Mouse (Mus musculus) layer of hippocampus, adult 18-20 months (tissue): ENCODE results near the gene Gm44579. TPM values are rescaled to one million over a fixed set of nuclear protein-coding genes. Genes with fewer than 3 reads are reported as not detected.

ENCODE experiments used
- DNase-seq, 2 experiments: peaks; one replicate each; pipeline ENCODE4 v3.0.0; 2022; ENCODE audit warnings: low spot score in 2 of 2
- total RNA-seq, 2 experiments: library from RNA; stranded (reverse); gene quantifications; 2 replicates each; pipeline ENCODE4 v1.2.3; 2021

The Gm44579 gene
- total RNA-seq, 2 experiments from 2014 or later = 0.25 TPM; not detected in 1

DNA sequence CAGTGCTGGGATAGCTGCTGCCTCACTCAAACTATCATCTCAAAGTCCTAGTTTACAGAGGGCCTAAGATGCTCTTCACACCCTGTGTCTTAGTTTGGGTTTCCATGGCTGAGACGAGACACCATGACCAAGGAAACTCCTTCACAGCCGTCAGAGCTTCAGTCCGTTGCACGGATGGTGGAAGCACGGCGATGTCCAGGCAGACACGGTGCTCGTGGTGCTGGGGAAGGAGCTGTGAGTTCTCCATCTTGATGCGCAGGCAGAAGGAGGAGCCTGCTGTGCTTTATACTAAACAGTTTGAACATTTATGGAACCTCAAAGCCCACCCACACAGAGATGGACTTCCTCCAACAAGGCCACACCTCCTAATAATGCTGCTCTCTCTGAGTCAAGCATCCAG is 83.9 kb downstream of the Gm44579 start:
- no peak for DNase-seq

Other genes starting within 250 kb of the Gm44579 start
- gene Col2a1, start 216.3 kb downstream of the Gm44579 start, total RNA-seq = 1 to 10 TPM; 1.3 to 1.6 TPM
- 100 to 1,000 TPM; 370 to 384 TPM for gene Pfkm, start 128.4 kb downstream of the Gm44579 start, total RNA-seq
- gene Senp1, start 127.2 kb downstream of the Gm44579 start, total RNA-seq = 10 to 100 TPM; 12.4 to 13.2 TPM
- gene Asb8, start 55.4 kb downstream of the Gm44579 start, total RNA-seq = 10 to 100 TPM; 53.7 to 54.8 TPM
- gene Ccdc184, start 53.8 kb downstream of the Gm44579 start, total RNA-seq = 10 to 100 TPM; 11.7 to 12.7 TPM
- under 1 TPM in 1 of 2 experiments, not detected in 1; 0.68 TPM for gene Olfr288, start 25.4 kb downstream of the Gm44579 start, total RNA-seq
- 1 to 10 TPM; 4.4 to 5.1 TPM for gene Olfr287, start 79 bp upstream of the Gm44579 start, total RNA-seq
- gene Olfr286, start 13.5 kb upstream of the Gm44579 start, total RNA-seq = not detected
- not detected for gene H1fnt, start 36.3 kb upstream of the Gm44579 start, total RNA-seq
- 1 to 10 TPM; 6.3 to 6.5 TPM for gene Zfp641, start 75.2 kb upstream of the Gm44579 start, total RNA-seq
- gene Olfr285, start 96.4 kb upstream of the Gm44579 start, total RNA-seq = not detected
- gene Olfr284, start 120.0 kb upstream of the Gm44579 start, total RNA-seq = not detected
- gene Olfr283, start 160.0 kb upstream of the Gm44579 start, total RNA-seq = not detected
- not detected for gene Olfr282, start 210.2 kb upstream of the Gm44579 start, total RNA-seq
- not detected for gene Olfr281, start 231.6 kb upstream of the Gm44579 start, total RNA-seq
- gene OR5BS1P, start 248.9 kb upstream of the Gm44579 start, total RNA-seq = not detected